Mouse (Mus musculus): ENCODE results near the gene Rspo1.

DNA sequence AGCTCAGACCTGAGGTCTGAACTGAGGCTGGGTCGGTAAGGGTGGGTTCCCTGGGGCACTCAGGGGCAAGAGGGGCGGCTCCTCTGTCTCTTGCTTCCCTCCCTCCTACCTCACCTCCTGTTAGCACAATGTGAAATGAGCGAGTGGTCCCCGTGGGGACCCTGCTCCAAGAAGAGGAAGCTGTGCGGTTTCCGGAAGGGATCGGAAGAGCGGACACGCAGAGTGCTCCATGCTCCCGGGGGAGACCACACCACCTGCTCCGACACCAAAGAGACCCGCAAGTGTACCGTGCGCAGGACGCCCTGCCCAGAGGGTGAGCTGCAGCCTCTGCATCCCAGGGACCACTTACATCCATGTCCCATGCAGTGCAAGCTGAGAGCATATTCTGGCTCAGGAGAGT lies 21.2 kb downstream of the Rspo1 start:
- TF ChIP-seq POLR2A (IDR thresholded peaks at IDR 0.05; ENCODE audit: insufficient read depth, low read depth, low read length) (no peak), CTCF (IDR thresholded peaks at IDR 0.05) (no peak)
